Mouse (Mus musculus) liver, embryonic 12.5 days (tissue): Measurements from ENCODE around the gene Adgrv1. TPM values are rescaled to one million over a fixed set of nuclear protein-coding genes. Genes with fewer than 3 reads are reported as not detected.
"Not testable (repeated sequence)": the region's sequence is repeated elsewhere in the genome, so short reads cannot be mapped to it uniquely, and the experiment has no call there.

ENCODE experiments used
- ATAC-seq: fragments of 200-750 bp; cut with Nextera tagmentation; 2 replicates; pipeline ENCODE4 v1.8.0; 2017; ENCODE audit warnings: moderate number of reproducible peaks, mild to moderate bottlenecking, moderate library complexity
- H3K27ac ChIP-seq: fragments of 300-500 bp; sonication (generic); 2 replicates; pipeline ENCODE4 v1.5.1; 2016; ENCODE audit warnings: mild to moderate bottlenecking
- H3K27me3 ChIP-seq: fragments of 300-500 bp; sonication (generic); replicated peaks from 2 replicates; pipeline ENCODE4 v1.6.1; 2016; ENCODE audit warnings: mild to moderate bottlenecking, moderate library complexity
- H3K36me3 ChIP-seq: fragments of 300-500 bp; sonication (generic); 2 replicates; pipeline ENCODE4 v1.6.1; 2016; ENCODE audit warnings: mild to moderate bottlenecking, moderate library complexity
- H3K4me1 ChIP-seq: fragments of 300-500 bp; sonication (generic); 2 replicates; pipeline ENCODE4 v1.6.1; 2016
- H3K4me2 ChIP-seq: fragments of 300-500 bp; sonication (generic); 2 replicates; pipeline ENCODE4 v1.6.1; 2016; ENCODE audit warnings: mild to moderate bottlenecking, moderate library complexity
- H3K4me3 ChIP-seq: fragments of 300-500 bp; sonication (generic); 2 replicates; pipeline ENCODE4 v1.5.1; 2016; ENCODE audit warnings: mild to moderate bottlenecking, moderate library complexity
- H3K9ac ChIP-seq: fragments of 300-500 bp; sonication (generic); 2 replicates; pipeline ENCODE4 v1.6.1; 2016; ENCODE audit warnings: mild to moderate bottlenecking, moderate library complexity
- H3K9me3 ChIP-seq: fragments of 300-500 bp; sonication (generic); replicated peaks from 2 replicates; pipeline ENCODE4 v1.6.1; 2016; ENCODE audit warnings: mild to moderate bottlenecking, moderate library complexity
- WGBS: fragments of 180-500 bp; shearing (Covaris S2); methylation state at CpG from one replicate; pipeline ENCODE4 v1.1.7; 2016; ENCODE audit not compliant: insufficient replicate concordance; 5-methylcytosine and 5-hydroxymethylcytosine counted together
- polyA plus RNA-seq: library from polyadenylated mRNA; unstranded; fragments of >200 nt; fragmentation: Nextera tagmentation; extraction: Ambion mirVana; gene quantifications from 2 replicates; pipeline ENCODE4 v1.2.1, GENCODE M21; 2016

Adgrv1 gene
- polyA plus RNA-seq: 0.30 and 0.31 TPM in 2 replicates

- no peaks in the 10 kb centered on the region for H3K4me1 ChIP-seq
- H3K9me3 ChIP-seq: no peaks in the 10 kb centered on the region
- peak; percentile 91 for ATAC-seq
- H3K27me3 ChIP-seq: peaks cover 77% of the 10 kb centered on the region
- H3K9ac ChIP-seq: no peak within 1 kb of the TSS
- peak within 1 kb of the TSS; percentile 52 for H3K4me2 ChIP-seq
- WGBS: 4% methylated on average over 42 of the region's 42 CpGs
- H3K4me3 ChIP-seq: peak within 1 kb of the TSS; percentile 30
- H3K36me3 ChIP-seq: no peaks in the 10 kb centered on the region
- no peak within 1 kb of the TSS for H3K27ac ChIP-seq
These were observed at the start of gene Adgrv1 for GRCm38 (mm10) chr13:81632720-81633415. Gene Adgrv1 (minus strand): TSS chr13:81633154.

DNA sequence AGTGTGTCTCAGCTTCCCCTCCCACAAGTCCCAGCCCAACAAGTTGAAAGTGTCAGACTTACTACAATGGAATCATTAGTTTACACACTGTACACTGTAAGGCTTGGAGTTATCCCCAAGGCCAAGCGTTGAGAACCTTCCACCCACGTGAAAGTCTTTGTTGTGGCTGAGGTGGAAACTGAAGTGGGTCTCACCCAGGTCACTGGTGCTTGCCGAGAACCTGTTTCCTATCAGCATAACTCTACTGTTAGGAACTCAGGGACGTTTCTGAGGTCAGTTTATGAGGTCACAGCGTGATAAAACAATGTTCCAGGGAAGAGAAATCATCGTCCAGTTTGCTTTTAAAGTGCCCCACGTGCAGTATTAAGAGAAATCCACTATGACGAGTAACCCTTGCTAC lies 42.4 kb upstream of the Adgrv1 start:
- H3K9ac ChIP-seq: no peak overlapping the region
- WGBS: 80% methylated on average over 8 of the region's 8 CpGs
- H3K27me3 ChIP-seq: no peaks in the 10 kb centered on the region
- ATAC-seq: no peak
- no peak overlapping the region for H3K4me2 ChIP-seq
- H3K9me3 ChIP-seq: no peaks in the 10 kb centered on the region
- H3K4me1 ChIP-seq: no peaks in the 10 kb centered on the region
- no peak overlapping the region for H3K27ac ChIP-seq
- H3K36me3 ChIP-seq: peaks cover 71% of the 10 kb centered on the region
- H3K4me3 ChIP-seq: no peak overlapping the region

- Histone ChIP-seq H3K4me1 (peaks cover 19% of the 10 kb centered on the region), H3K4me3 (no peak overlapping the region), H3K4me2 (no peak overlapping the region), H3K27ac (no peak overlapping the region), H3K27me3 (no peaks in the 10 kb centered on the region), H3K9me3 (no peaks in the 10 kb centered on the region), H3K9ac (no peak overlapping the region), H3K36me3 (peaks cover 67% of the 10 kb centered on the region)
- 75% methylated on average over 5 of the region's 5 CpGs for whole genome bisulfite sequencing
- ATAC-seq: no peak
These were observed 34.8 kb upstream of the Adgrv1 start for GRCm38 (mm10) chr13:81667713-81668112.

GRCm38 (mm10) chr13:81664331-81664698 lies 31.4 kb upstream of the Adgrv1 start:
- Histone ChIP-seq H3K4me2 (no peak overlapping the region), H3K4me1 (peaks cover 38% of the 10 kb centered on the region), H3K36me3 (peaks cover 66% of the 10 kb centered on the region), H3K9ac (no peak overlapping the region), H3K27ac (0 out of 2 replicates have a peak overlapping the region, but pooled peaks have one; percentile 28), H3K4me3 (no peak overlapping the region), H3K9me3 (no peaks in the 10 kb centered on the region), H3K27me3 (no peaks in the 10 kb centered on the region)
- ATAC-seq: no peak
- WGBS: 83% methylated on average over 5 of the region's 5 CpGs

DNA sequence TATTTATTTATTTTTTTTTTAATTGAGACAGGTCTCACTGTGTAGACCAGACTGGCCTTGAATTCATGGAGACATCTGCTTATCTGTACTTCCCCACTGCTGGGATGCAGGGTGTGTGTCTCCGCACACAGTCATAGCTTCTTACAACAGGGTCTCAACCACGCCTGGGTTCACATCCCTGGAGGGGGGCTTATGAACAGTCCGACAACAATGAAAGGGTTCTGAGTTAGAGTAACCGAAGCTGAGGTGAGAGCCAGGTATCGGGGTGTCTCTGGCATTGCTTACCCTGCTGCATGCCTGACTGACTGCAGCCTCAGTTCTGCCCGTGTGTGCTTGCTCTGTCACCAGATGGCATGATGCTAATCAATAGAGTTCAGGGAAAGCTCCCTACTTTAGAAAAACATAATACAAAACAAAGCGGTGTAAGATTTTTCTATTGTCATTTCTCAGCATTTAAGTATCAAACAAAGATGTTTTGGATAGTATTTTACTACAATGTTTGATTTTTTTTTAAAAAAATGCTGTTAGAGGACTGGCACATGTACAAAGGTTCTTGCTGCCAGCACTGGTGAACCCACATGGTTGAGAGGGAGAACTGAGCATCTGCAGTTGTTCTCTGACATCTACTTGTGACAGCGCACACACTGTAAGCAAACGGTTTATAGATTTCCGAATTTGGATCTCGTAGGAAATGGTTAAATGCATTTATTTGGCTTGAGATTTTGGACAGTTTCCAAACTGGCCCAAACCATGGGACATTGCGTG lies 30.8 kb upstream of the Adgrv1 start:
- Histone ChIP-seq H3K4me1 (peaks cover 44% of the 10 kb centered on the region), H3K4me2 (peak overlapping the region; percentile 46), H3K9ac (peak overlapping the region; percentile 53; the same call in 1 of the 2 replicates), H3K27ac (peak overlapping the region; percentile 78), H3K4me3 (no peak overlapping the region), H3K9me3 (no peaks in the 10 kb centered on the region), H3K27me3 (no peaks in the 10 kb centered on the region), H3K36me3 (peaks cover 60% of the 10 kb centered on the region)
- 72% methylated on average over 12 of the region's 12 CpGs for WGBS
- peak; percentile 98 for ATAC-seq

- Histone ChIP-seq H3K9me3 (0 out of 2 replicates have a peak, but pooled peaks cover 3% of the 10 kb centered on the region), H3K36me3 (peaks cover 14% of the 10 kb centered on the region), H3K4me1 (peaks cover 48% of the 10 kb centered on the region), H3K9ac (peak overlapping the region; percentile 88), H3K4me2 (peak overlapping the region; percentile 80), H3K27me3 (no peaks in the 10 kb centered on the region), H3K4me3 (peak overlapping the region; percentile 88), H3K27ac (peak overlapping the region; percentile 95)
- no peak for ATAC-seq
- WGBS: 11% methylated on average over 21 of the region's 21 CpGs
These were observed 25.2 kb upstream of the Adgrv1 start for GRCm38 (mm10) chr13:81658053-81658752.

DNA sequence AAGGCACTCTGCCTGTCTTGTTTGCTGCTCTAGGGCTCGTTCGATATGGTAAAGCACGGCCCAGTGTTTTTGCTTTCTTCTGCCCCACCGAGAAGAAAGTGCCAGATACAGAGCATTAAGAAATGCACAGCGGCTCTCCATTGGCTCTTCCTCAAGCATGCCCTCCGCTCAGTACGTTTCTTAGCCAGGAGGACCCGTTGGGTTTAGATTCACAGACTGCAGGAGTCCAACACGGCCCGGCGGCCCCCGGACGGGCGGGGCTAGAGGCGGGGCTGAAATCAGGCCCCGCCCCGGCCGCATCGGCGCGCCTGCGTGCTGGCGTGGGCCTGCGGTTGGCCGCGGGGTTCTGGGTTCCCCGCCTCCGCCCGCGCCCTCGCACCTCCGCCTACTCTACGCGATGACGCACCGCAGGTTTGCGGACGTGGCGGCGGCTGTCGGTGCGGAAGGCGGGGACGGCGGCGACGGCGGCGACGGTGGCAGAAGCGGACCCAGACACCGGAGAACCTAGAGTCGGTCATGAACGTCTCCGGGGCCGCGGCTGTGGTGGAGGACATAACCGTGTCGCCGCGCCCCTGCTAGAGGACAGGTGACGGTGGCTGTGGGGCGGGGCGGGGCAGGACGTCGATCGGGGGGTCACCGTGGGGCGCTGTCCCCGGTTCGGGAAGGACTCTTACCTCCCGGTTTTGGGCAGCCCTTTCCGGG lies 24.5 kb upstream of the Adgrv1 start, which contains the start of gene Lysmd3:
TSS of gene Lysmd3 (plus strand) at position 313 of the 702 bp plus-strand sequence.
- H3K27me3 ChIP-seq: no peaks in the 10 kb centered on the region
- peak within 1 kb of the TSS; percentile 88 for H3K4me3 ChIP-seq
- under 1% methylated on average over 73 of the region's 73 CpGs for WGBS
- peaks cover 41% of the 10 kb centered on the region for H3K4me1 ChIP-seq
- peaks cover 14% of the 10 kb centered on the region for H3K36me3 ChIP-seq
- H3K9ac ChIP-seq: peak within 1 kb of the TSS; percentile 88
- peak within 1 kb of the TSS; percentile 80 for H3K4me2 ChIP-seq
- H3K9me3 ChIP-seq: 0 out of 2 replicates have a peak, but pooled peaks cover 3% of the 10 kb centered on the region
- H3K27ac ChIP-seq: peak within 1 kb of the TSS; percentile 95
- ATAC-seq: peak; percentile 98

DNA sequence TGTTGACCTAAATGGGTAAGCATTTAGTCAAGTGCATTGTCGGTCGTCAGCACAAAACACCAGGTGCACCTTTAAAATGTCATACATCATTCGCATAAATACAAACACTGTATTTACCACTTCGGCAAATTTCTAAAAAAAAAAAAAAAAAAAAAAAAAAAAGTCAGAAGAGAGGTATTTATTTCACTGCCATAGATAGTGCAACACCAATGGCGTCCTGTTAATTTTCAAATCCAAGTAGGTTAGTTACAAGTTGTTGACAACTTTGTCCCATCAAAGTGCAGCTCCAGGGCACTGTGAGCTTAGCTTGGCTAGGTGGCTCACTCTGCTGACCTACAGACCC lies 24.0 kb upstream of the Adgrv1 start:
- Histone ChIP-seq H3K27me3 (no peaks in the 10 kb centered on the region), H3K4me1 (peaks cover 39% of the 10 kb centered on the region), H3K36me3 (peaks cover 14% of the 10 kb centered on the region), H3K9me3 (0 out of 2 replicates have a peak, but pooled peaks cover 3% of the 10 kb centered on the region), H3K27ac (peak overlapping the region; percentile 95), H3K4me2 (peak overlapping the region; percentile 80), H3K4me3 (peak overlapping the region; percentile 88), H3K9ac (peak overlapping the region; percentile 88)
- ATAC-seq: peak; percentile 82
- WGBS: 29% methylated on average over 5 of the region's 5 CpGs

- 0 out of 2 replicates have a peak, but pooled peaks cover 3% of the 10 kb centered on the region for H3K9me3 ChIP-seq
- peak overlapping the region; percentile 80 for H3K4me2 ChIP-seq
- H3K27me3 ChIP-seq: no peaks in the 10 kb centered on the region
- no peak for ATAC-seq
- 68% methylated on average over 14 of the region's 14 CpGs for WGBS
- H3K9ac ChIP-seq: peak overlapping the region; percentile 88; the same call in 1 of the 2 replicates
- H3K36me3 ChIP-seq: peaks cover 7% of the 10 kb centered on the region
- H3K4me3 ChIP-seq: peak overlapping the region; percentile 88
- peak overlapping the region; percentile 95 for H3K27ac ChIP-seq
- H3K4me1 ChIP-seq: peaks cover 33% of the 10 kb centered on the region
These were observed 23.3 kb upstream of the Adgrv1 start for GRCm38 (mm10) chr13:81656091-81656850.

DNA sequence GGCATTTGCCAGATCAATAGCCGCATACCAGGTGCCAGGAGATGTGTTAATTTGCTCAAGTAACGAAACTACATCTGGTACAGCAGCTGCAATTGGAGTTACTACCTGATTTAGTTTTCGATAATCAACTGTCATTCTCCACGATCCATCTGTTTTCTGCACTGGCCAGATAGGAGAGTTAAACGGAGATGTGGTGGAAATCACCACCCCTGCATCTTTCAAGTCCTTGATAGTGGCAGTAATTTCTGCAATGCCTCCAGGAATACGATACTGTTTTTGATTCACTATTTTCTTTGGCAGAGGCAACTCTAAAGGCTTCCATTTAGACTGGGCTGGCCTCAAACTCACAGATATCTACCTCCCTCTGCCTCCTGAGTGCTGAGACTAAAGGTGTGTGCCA lies 17.4 kb upstream of the Adgrv1 start:
- H3K4me3 ChIP-seq, H3K36me3 ChIP-seq, H3K27me3 ChIP-seq, H3K9me3 ChIP-seq, H3K9ac ChIP-seq: not testable (repeated sequence)
- ATAC-seq: peak; percentile 47; the same call in 1 of the 2 replicates
- 0 out of 2 replicates have a peak overlapping the region, but pooled peaks have one; percentile 27 for H3K27ac ChIP-seq
- H3K4me1 ChIP-seq: peaks cover 40% of the 10 kb centered on the region
- H3K4me2 ChIP-seq: peak overlapping the region; percentile 38
- 29% methylated on average over 5 of the region's 6 CpGs for WGBS

GRCm38 (mm10) chr13:81646348-81646747 lies 13.4 kb upstream of the Adgrv1 start:
- peak overlapping the region; percentile 40 for H3K4me2 ChIP-seq
- 31% methylated on average over 6 of the region's 6 CpGs for WGBS
- H3K9me3 ChIP-seq: no peaks in the 10 kb centered on the region
- no peak overlapping the region for H3K9ac ChIP-seq
- ATAC-seq: peak; percentile 50; the same call in 1 of the 2 replicates
- no peaks in the 10 kb centered on the region for H3K27me3 ChIP-seq
- no peak overlapping the region for H3K4me3 ChIP-seq
- no peaks in the 10 kb centered on the region for H3K36me3 ChIP-seq
- peaks cover 70% of the 10 kb centered on the region for H3K4me1 ChIP-seq
- H3K27ac ChIP-seq: peak overlapping the region; percentile 79
